Mouse (Mus musculus) G1E (cell line): ENCODE results near the gene Pdha2.

Experiments
- CTCF ChIP-seq: IDR thresholded peaks from 2 replicates; pipeline ENCODE4 v1.5.1; 2012; ENCODE audit warnings: low read depth, low read length, inconsistent platforms, mixed read lengths
- GATA1 ChIP-seq: IDR thresholded peaks from 2 replicates; pipeline ENCODE4 v1.6.1; 2012; ENCODE audit warnings: borderline replicate concordance, low read length, inconsistent platforms, mixed read lengths
- GATA2 ChIP-seq: IDR thresholded peaks from 2 replicates; pipeline ENCODE4 v1.6.1; 2012; ENCODE audit warnings: low read depth, low read length, inconsistent platforms, borderline replicate concordance
- POLR2AphosphoS5 ChIP-seq: IDR thresholded peaks from 2 replicates; pipeline ENCODE4 v1.6.1; 2012; ENCODE audit warnings: low read depth, low read length, inconsistent platforms; ENCODE audit not compliant: insufficient replicate concordance
- TAL1 ChIP-seq: conservative IDR thresholded peaks from 2 replicates; pipeline ENCODE4 v1.6.1; 2012; ENCODE audit warnings: low read depth, low read length, inconsistent platforms, mixed read lengths

GRCm38 (mm10) chr3:141229148-141229547 is 17.0 kb upstream of the Pdha2 start:
- TF ChIP-seq CTCF (no peak), GATA1 (no peak), POLR2AphosphoS5 (no peak), GATA2 (no peak), TAL1 (no peak)
